ENCODE assay signal across 12 mouse cellular contexts in genomic region chr1:36534595-36535058, GRCm38 (mm10). TPM values are rescaled to one million over a fixed set of nuclear protein-coding genes. Genes with fewer than 3 reads are reported as not detected.
DNase-seq lines count a peak whose midpoint lies in the region; ATAC-seq lines count a peak whose summit lies in the region.
"Had no signal": no experiment of that assay in that cellular context is flagged by ENCODE, and none has a peak within 500 bp of the region (broad histone marks: within the 10 kb centered on the region; RNA-seq: fewer than 3 reads in every experiment).

No protein-coding gene starts in this region.

- H3K4me1 ChIP-seq in hindbrain, embryonic 11.5 days (replicated peaks; ENCODE audit: control insufficient read depth, insufficient read depth, low read length), result no peaks in the 10 kb centered on the region

- H3K9ac ChIP-seq in hindbrain, embryonic 11.5 days (ENCODE audit: low read depth, low read length), result no peak overlapping the region

- DNase-seq in heart, adult 11 months, result peak; percentile 95
- no peak for DNase-seq in heart, postnatal 25 days (ENCODE audit: low spot score)
- DNase-seq in urinary bladder, postnatal 14 days (ENCODE audit: low spot score), result peak; percentile 43
- DNase-seq in urinary bladder, postnatal 10 days (ENCODE audit: low spot score), result no peak
- peak; percentile 15 for DNase-seq in induced T-regulatory cell, adult 2 months (ENCODE audit: low read depth)
- no peak for DNase-seq in hindbrain, embryonic 11.5 days (ENCODE audit: low spot score)
- no peak for DNase-seq in thymus, postnatal 14 days
- no peak for DNase-seq in frontal cortex, postnatal 25 days (ENCODE audit: low spot score in 2 of 2)

- no peak overlapping the region for H3K4me2 ChIP-seq in hindbrain, embryonic 11.5 days (replicated peaks; ENCODE audit: low read depth, low read length)

- no peaks in the 10 kb centered on the region for H3K27me3 ChIP-seq in hindbrain, embryonic 11.5 days (ENCODE audit: control insufficient read depth, insufficient read depth, low read length)
- H3K27me3 ChIP-seq: CH12.LX; megakaryocyte, embryonic 14.5 days had no signal

- no peak for ATAC-seq in hindbrain, embryonic 11.5 days (ENCODE audit: low FRiP score)

- no peaks in the 10 kb centered on the region for H3K9me3 ChIP-seq in hindbrain, embryonic 11.5 days (ENCODE audit: control insufficient read depth, low read length)
- H3K9me3 ChIP-seq: megakaryocyte, embryonic 14.5 days had no signal

- H3K27ac ChIP-seq in hindbrain, embryonic 11.5 days (ENCODE audit: low read depth, low read length), result no peak overlapping the region

- no peak overlapping the region for H3K4me3 ChIP-seq in hindbrain, embryonic 11.5 days (ENCODE audit: low read depth, low read length)
- H3K4me3 ChIP-seq: megakaryocyte, embryonic 14.5 days had no signal

- intact Hi-C loops in heart, postnatal 25 days (cut with DNase I), result no loop called here

- H3K36me3 ChIP-seq in hindbrain, embryonic 11.5 days (ENCODE audit: control insufficient read depth, insufficient read depth, low read length), result no peaks in the 10 kb centered on the region

- WGBS in hindbrain, embryonic 11.5 days, result 87% methylated on average over 6 of the region's 6 CpGs

RNA-seq across cellular contexts. Expression of gene Ankrd23, which starts 2.1 kb away (rescaled TPM):
- total RNA-seq in heart, postnatal 25 days (2021), result 100 to 1,000 TPM; 215 to 337 TPM
- 6.1 and 6.8 TPM in 2 replicates for polyA plus RNA-seq in hindbrain, embryonic 11.5 days (2014; fragmentation: Nextera tagmentation; extraction: Ambion mirVana)

RNA-seq across cellular contexts. Expression of gene Gm42417, which starts 4.6 kb away (rescaled TPM):
- 100 to 1,000 TPM; 112 to 186 TPM for total RNA-seq in heart, postnatal 25 days (2021)
- polyA plus RNA-seq in hindbrain, embryonic 11.5 days (2014; fragmentation: Nextera tagmentation; extraction: Ambion mirVana), result not detected in 2 replicates
- total RNA-seq: left cerebral cortex, postnatal 36 days had no signal
- polyA plus RNA-seq: gonadal fat pad, adult 2 months had no signal

RNA-seq across cellular contexts. Expression of gene Ankrd39, which starts 12.6 kb away (rescaled TPM):
- 1 to 10 TPM; 5.6 to 8.1 TPM for total RNA-seq in heart, postnatal 25 days (2021)
- polyA plus RNA-seq in hindbrain, embryonic 11.5 days (2014; fragmentation: Nextera tagmentation; extraction: Ambion mirVana), result 12.8 and 13.1 TPM in 2 replicates

RNA-seq across cellular contexts. Expression of gene Cnnm3, which starts 23.0 kb away (rescaled TPM):
- 10 to 100 TPM; 14.7 to 15.7 TPM for total RNA-seq in heart, postnatal 25 days (2021)
- 3.9 and 7.9 TPM in 2 replicates for polyA plus RNA-seq in hindbrain, embryonic 11.5 days (2014; fragmentation: Nextera tagmentation; extraction: Ambion mirVana)

RNA-seq across cellular contexts. Expression of gene Sema4c, which starts 23.5 kb away (rescaled TPM):
- 10 to 100 TPM; 14.8 to 15.7 TPM for total RNA-seq in heart, postnatal 25 days (2021)
- 4.3 and 5.9 TPM in 2 replicates for polyA plus RNA-seq in hindbrain, embryonic 11.5 days (2014; fragmentation: Nextera tagmentation; extraction: Ambion mirVana)

Comparison
In these comparisons a context has a peak if more than half of its experiments do, and no peak if none do; other contexts are left out.
1. DNase-seq: peak in heart, adult 11 months (single experiment), urinary bladder, postnatal 14 days (single experiment) and induced T-regulatory cell, adult 2 months (single experiment); none in heart, postnatal 25 days (single experiment), urinary bladder, postnatal 10 days (single experiment), hindbrain, embryonic 11.5 days (single experiment), thymus, postnatal 14 days (single experiment) and frontal cortex, postnatal 25 days (0 of 2).